Mouse (Mus musculus): ENCODE results near the gene Wdr78. TPM values are rescaled to one million over a fixed set of nuclear protein-coding genes. Genes with fewer than 3 reads are reported as not detected.

The Wdr78 gene
- polyA plus RNA-seq, 1 experiment from 2014 or later, result 3.0 TPM

DNA sequence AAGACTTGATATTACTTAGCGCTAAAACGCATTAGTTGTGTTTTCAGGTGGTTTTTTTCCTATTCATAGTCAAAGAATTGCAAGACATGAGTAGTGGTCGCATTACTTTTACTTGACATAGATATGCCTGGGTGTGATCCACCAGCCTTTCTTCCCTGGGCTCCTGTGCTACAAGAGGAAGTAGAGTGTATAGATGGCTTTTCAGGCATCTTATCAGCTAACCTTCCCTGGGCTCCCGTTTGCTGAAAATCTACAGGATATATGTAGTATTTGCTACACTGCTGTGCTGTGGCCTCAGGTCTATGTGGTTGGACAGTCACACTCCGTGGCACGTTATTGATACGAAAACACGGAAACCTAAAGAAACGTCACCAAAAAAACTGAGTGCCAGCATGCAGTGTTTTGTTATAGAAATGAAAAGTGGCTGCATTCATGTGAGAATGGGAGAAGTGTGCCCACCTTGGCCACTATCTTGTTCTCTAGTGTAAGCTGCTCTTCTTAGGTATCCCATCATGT is 6.6 kb upstream of the Wdr78 start:
- WGBS, result 83% methylated on average over 9 of the region's 9 CpGs

DNA sequence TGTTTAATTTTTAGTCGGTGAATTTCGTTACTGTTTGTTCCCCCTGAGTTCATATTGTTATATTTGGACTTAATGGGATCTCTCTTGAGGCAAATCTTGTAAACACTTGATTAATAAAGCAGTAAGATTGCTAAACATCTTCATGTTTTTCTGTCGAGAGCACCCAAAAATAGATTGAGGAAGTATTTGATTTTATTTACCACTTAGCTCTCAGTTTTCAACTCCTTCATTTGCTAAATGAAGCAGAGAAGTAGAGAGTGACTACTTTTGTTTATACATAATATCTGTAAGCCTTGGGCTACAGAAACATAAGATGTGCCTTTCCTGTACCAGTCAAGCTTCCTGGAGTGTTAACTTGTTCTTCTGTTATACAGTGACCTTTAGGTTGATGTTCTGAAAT is 6.0 kb upstream of the Wdr78 start:
- Histone ChIP-seq H3K9ac (replicated peaks; ENCODE audit: low read depth, low read length) (peak overlapping the region; percentile 90), H3K36me3 (ENCODE audit: control insufficient read depth, insufficient read depth, low read length) (no peaks in the 10 kb centered on the region; the same call in 1 of the 2 replicates), H3K4me1 (ENCODE audit: control insufficient read depth, insufficient read depth, low read length) (peaks cover 12% of the 10 kb centered on the region), H3K4me2 (replicated peaks; ENCODE audit: low read depth, low read length) (peak overlapping the region; percentile 58), H3K27ac (ENCODE audit: low read length) (no peak overlapping the region), H3K4me3 (ENCODE audit: low read depth, low read length) (peak overlapping the region; percentile 88), H3K9me3 (ENCODE audit: control insufficient read depth, low read depth, low read length) (no peaks in the 10 kb centered on the region), H3K27me3 (ENCODE audit: control insufficient read depth, insufficient read depth, low read length) (no peaks in the 10 kb centered on the region)
- 23% methylated on average over 3 of the region's 3 CpGs for whole genome bisulfite sequencing
- ATAC-seq (ENCODE audit: insufficient number of reproducible peaks, insufficient read depth, low FRiP score, low read depth), result no peak

More for the DNA sequence above, 6.6 kb upstream of the Wdr78 start:
- Histone ChIP-seq H3K4me3 (ENCODE audit: low read depth, low read length) (peak overlapping the region; percentile 88; the same call in 1 of the 2 replicates), H3K4me2 (replicated peaks; ENCODE audit: low read depth, low read length) (peak overlapping the region; percentile 58), H3K27me3 (ENCODE audit: control insufficient read depth, insufficient read depth, low read length) (no peaks in the 10 kb centered on the region), H3K36me3 (ENCODE audit: control insufficient read depth, insufficient read depth, low read length) (no peaks in the 10 kb centered on the region; the same call in 1 of the 2 replicates), H3K9ac (replicated peaks; ENCODE audit: low read depth, low read length) (no peak overlapping the region; the same call in 1 of the 2 replicates), H3K4me1 (ENCODE audit: control insufficient read depth, insufficient read depth, low read length) (peaks cover 10% of the 10 kb centered on the region; the same call in 1 of the 2 replicates), H3K27ac (ENCODE audit: low read length) (no peak overlapping the region), H3K9me3 (ENCODE audit: control insufficient read depth, low read depth, low read length) (no peaks in the 10 kb centered on the region)
- ATAC-seq (ENCODE audit: insufficient number of reproducible peaks, insufficient read depth, low FRiP score, low read depth), result no peak

DNA sequence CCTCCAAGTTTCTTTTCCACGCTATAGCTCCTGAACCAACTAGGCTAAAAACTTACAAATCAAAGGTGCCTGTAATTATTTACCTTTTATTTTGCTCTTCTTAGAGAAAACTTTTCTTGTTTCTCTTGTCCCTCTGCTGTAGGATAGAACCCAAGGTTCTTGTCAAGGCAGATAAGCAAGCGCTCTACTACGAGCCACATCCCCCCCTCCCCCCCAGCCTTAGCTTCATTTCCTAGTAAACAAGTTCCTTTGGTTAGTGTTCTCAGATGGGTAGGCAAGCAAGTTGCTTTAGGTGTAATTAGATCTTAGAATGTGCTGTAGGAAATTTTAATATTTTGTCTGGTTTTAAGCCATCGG is 5.7 kb upstream of the Wdr78 start:
- 12% methylated on average over 4 of the region's 4 CpGs for WGBS
- H3K27ac ChIP-seq (ENCODE audit: low read length), result peak overlapping the region; percentile 95
- peak overlapping the region; percentile 88 for H3K4me3 ChIP-seq (ENCODE audit: low read depth, low read length)
- peaks cover 15% of the 10 kb centered on the region for H3K4me1 ChIP-seq (ENCODE audit: control insufficient read depth, insufficient read depth, low read length)
- peak overlapping the region; percentile 90 for H3K9ac ChIP-seq (replicated peaks; ENCODE audit: low read depth, low read length)
- H3K4me2 ChIP-seq (replicated peaks; ENCODE audit: low read depth, low read length), result peak overlapping the region; percentile 58
- H3K9me3 ChIP-seq (ENCODE audit: control insufficient read depth, low read depth, low read length), result no peaks in the 10 kb centered on the region
- H3K36me3 ChIP-seq (ENCODE audit: control insufficient read depth, insufficient read depth, low read length), result no peaks in the 10 kb centered on the region; the same call in 1 of the 2 replicates
- H3K27me3 ChIP-seq (ENCODE audit: control insufficient read depth, insufficient read depth, low read length), result no peaks in the 10 kb centered on the region
- ATAC-seq (ENCODE audit: insufficient number of reproducible peaks, insufficient read depth, low FRiP score, low read depth), result peak; percentile 57; the same call in 1 of the 2 replicates

DNA sequence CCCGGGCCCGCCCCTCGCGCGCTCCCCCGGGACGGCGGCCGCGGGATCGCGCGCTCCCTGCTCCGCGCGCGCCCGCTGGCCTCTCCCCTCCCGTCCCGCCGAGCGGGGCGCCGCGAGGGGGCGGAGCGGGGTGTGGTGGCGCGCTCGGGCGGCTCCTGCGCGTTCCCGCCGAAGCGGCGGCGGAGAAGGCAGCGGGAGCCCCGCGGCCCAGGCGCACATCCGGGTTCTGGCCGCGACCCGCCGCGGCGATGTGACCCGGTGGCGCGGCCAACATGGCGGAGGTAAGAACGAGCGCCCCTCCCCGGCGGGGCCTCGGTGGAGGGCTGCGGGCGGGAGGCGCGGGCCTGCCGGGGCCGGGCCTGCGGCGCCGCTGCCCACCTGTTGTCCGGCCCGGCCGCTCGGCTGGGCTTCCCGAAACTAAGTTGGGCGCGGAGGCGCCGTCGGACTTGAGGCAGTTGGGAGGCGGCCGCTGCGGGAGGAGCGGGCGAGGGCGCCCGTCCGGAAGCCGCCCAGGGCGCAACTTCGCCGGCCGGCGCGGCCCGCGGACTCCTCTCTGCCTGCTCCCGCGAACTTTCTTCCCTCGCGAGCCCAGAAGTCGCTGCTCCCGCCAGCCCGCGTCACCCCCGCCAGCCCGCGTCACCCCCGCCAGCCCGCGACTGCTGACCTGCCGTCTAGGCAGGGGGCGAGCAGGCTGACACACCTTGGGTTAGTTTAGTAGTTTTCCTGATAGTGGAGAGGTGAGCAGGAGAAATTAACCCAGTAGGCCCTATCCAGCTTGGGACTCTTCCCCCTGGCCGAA is 5.1 kb upstream of the Wdr78 start:
- Histone ChIP-seq H3K9me3 (ENCODE audit: control insufficient read depth, low read depth, low read length) (no peaks in the 10 kb centered on the region), H3K27ac (ENCODE audit: low read length) (peak overlapping the region; percentile 95), H3K27me3 (ENCODE audit: control insufficient read depth, insufficient read depth, low read length) (no peaks in the 10 kb centered on the region), H3K36me3 (ENCODE audit: control insufficient read depth, insufficient read depth, low read length) (no peaks in the 10 kb centered on the region; the same call in 1 of the 2 replicates), H3K4me3 (ENCODE audit: low read depth, low read length) (peak overlapping the region; percentile 88), H3K4me2 (replicated peaks; ENCODE audit: low read depth, low read length) (peak overlapping the region; percentile 58), H3K4me1 (ENCODE audit: control insufficient read depth, insufficient read depth, low read length) (peaks cover 18% of the 10 kb centered on the region), H3K9ac (replicated peaks; ENCODE audit: low read depth, low read length) (peak overlapping the region; percentile 90)
- peak; percentile 82 for ATAC-seq (ENCODE audit: insufficient number of reproducible peaks, insufficient read depth, low FRiP score, low read depth)
- under 1% methylated on average over 86 of the region's 111 CpGs for WGBS

DNA sequence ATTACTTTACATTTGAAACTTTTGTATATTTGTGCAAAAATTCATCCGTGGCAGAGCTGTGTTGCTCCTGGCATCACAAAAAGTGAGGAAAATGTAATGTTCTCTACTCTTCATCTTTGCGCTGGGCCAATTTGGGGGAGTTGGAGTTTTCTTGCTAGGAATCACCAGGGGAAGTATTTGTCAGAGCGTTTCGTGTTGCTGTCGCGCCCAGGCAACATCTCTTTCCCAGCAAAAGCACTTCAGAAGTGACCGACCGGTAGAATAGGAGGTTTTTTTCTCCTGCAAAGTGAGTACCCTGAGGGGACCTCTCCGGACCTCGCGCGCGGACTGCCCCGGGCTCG is 4.5 kb upstream of the Wdr78 start:
- Histone ChIP-seq H3K27me3 (ENCODE audit: control insufficient read depth, insufficient read depth, low read length) (no peaks in the 10 kb centered on the region), H3K4me2 (replicated peaks; ENCODE audit: low read depth, low read length) (peak overlapping the region; percentile 58), H3K4me3 (ENCODE audit: low read depth, low read length) (peak overlapping the region; percentile 88), H3K9ac (replicated peaks; ENCODE audit: low read depth, low read length) (peak overlapping the region; percentile 90; the same call in 1 of the 2 replicates), H3K4me1 (ENCODE audit: control insufficient read depth, insufficient read depth, low read length) (peaks cover 18% of the 10 kb centered on the region), H3K27ac (ENCODE audit: low read length) (peak overlapping the region; percentile 95), H3K36me3 (ENCODE audit: control insufficient read depth, insufficient read depth, low read length) (no peaks in the 10 kb centered on the region; the same call in 1 of the 2 replicates), H3K9me3 (ENCODE audit: control insufficient read depth, low read depth, low read length) (no peaks in the 10 kb centered on the region)
- ATAC-seq (ENCODE audit: insufficient number of reproducible peaks, insufficient read depth, low FRiP score, low read depth), result no peak
- WGBS, result under 1% methylated on average over 15 of the region's 15 CpGs

DNA sequence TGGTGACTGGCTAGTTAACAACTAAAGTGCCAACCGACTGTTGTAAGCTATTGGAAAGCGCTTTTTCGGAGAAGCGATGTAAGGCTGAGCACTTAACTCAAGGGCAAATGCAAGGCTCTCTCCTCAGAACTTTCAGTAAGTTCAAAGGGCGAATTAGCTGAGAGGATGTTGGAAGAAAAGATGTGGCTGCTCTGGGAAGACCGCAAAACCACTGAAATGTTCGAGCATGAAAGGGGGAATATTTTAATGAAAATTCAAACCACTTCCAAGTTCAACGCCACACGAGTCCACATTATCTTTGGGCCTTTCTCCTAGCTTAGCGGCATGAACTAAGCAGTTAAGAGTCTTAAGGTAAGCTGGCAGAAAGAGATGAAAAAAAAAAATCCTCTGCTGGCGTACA is 953 bp downstream of the Wdr78 start:
- Histone ChIP-seq H3K9me3 (ENCODE audit: control insufficient read depth, low read depth, low read length) (no peaks in the 10 kb centered on the region), H3K27ac (ENCODE audit: low read length) (no peak overlapping the region; the same call in 1 of the 2 replicates), H3K4me2 (replicated peaks; ENCODE audit: low read depth, low read length) (peak overlapping the region; percentile 46), H3K4me3 (ENCODE audit: low read depth, low read length) (peak overlapping the region; percentile 72), H3K27me3 (ENCODE audit: control insufficient read depth, insufficient read depth, low read length) (no peaks in the 10 kb centered on the region), H3K4me1 (ENCODE audit: control insufficient read depth, insufficient read depth, low read length) (peaks cover 19% of the 10 kb centered on the region), H3K9ac (replicated peaks; ENCODE audit: low read depth, low read length) (peak overlapping the region; percentile 62; the same call in 1 of the 2 replicates), H3K36me3 (ENCODE audit: control insufficient read depth, insufficient read depth, low read length) (no peaks in the 10 kb centered on the region; the same call in 1 of the 2 replicates)
- ATAC-seq (ENCODE audit: insufficient number of reproducible peaks, insufficient read depth, low FRiP score, low read depth), result no peak
- WGBS, result 5% methylated on average over 11 of the region's 11 CpGs

DNA sequence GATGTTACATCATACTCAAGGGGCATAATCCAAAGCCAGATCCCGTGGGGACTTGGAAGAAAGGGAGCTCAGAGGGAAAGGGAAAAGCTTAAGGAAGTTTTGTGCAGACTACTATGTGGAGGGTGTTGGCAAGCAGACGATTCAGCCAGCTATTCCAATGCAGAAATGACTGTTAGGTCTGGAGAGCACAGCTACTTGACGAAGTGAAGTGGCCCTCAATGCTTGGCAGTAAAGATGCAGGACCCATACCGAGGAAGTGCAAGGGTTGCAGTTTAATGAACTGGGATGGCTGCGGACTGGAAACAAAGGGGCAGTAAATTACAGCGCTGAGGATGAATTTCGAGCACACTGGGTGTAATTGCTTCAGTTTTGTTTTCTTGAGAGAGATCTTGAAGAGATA is 1.7 kb downstream of the Wdr78 start:
- Histone ChIP-seq H3K4me3 (ENCODE audit: low read depth, low read length) (peak overlapping the region; percentile 72; the same call in 1 of the 2 replicates), H3K9me3 (ENCODE audit: control insufficient read depth, low read depth, low read length) (no peaks in the 10 kb centered on the region), H3K36me3 (ENCODE audit: control insufficient read depth, insufficient read depth, low read length) (no peaks in the 10 kb centered on the region; the same call in 1 of the 2 replicates), H3K4me2 (replicated peaks; ENCODE audit: low read depth, low read length) (peak overlapping the region; percentile 46), H3K27ac (ENCODE audit: low read length) (no peak overlapping the region), H3K4me1 (ENCODE audit: control insufficient read depth, insufficient read depth, low read length) (peaks cover 19% of the 10 kb centered on the region), H3K27me3 (ENCODE audit: control insufficient read depth, insufficient read depth, low read length) (no peaks in the 10 kb centered on the region), H3K9ac (replicated peaks; ENCODE audit: low read depth, low read length) (no peak overlapping the region)
- no peak for ATAC-seq (ENCODE audit: insufficient number of reproducible peaks, insufficient read depth, low FRiP score, low read depth)
- 60% methylated on average over 7 of the region's 7 CpGs for WGBS

DNA sequence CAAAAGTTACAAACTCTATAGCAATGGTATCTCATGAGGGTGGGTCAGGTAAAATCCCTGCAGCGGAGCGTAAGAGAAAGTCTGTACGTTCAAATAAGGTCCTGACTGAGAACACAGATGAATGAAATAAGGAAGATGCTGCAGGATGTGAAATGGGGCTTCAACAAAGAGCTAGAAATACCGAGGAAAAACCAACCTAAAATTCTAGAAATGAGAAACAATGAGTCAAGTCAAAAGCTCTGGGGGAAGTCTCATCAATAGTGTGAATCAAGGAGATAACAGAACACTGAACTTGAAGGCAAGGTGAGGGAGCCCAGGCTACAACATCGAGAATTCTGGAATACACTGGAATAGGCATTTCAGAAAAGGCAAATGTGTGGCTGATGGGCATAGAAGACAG is 15.8 kb downstream of the Wdr78 start:
- H3K4me2 ChIP-seq (replicated peaks; ENCODE audit: low read depth, low read length), result no peak overlapping the region
- H3K9ac ChIP-seq (replicated peaks; ENCODE audit: low read depth, low read length), result no peak overlapping the region
- 90% methylated on average over 5 of the region's 5 CpGs for WGBS
- H3K27me3 ChIP-seq (ENCODE audit: control insufficient read depth, insufficient read depth, low read length), result no peaks in the 10 kb centered on the region
- H3K36me3 ChIP-seq (ENCODE audit: control insufficient read depth, insufficient read depth, low read length), result no peaks in the 10 kb centered on the region
- no peaks in the 10 kb centered on the region for H3K9me3 ChIP-seq (ENCODE audit: control insufficient read depth, low read depth, low read length)
- ATAC-seq (ENCODE audit: insufficient number of reproducible peaks, insufficient read depth, low FRiP score, low read depth), result no peak
- H3K27ac ChIP-seq (ENCODE audit: low read length), result no peak overlapping the region
- H3K4me3 ChIP-seq (ENCODE audit: low read depth, low read length), result no peak overlapping the region
- H3K4me1 ChIP-seq (ENCODE audit: control insufficient read depth, insufficient read depth, low read length), result no peaks in the 10 kb centered on the region
